Mouse (Mus musculus): ENCODE measurements around the gene Ccdc39. TPM values are rescaled to one million over a fixed set of nuclear protein-coding genes. Genes with fewer than 3 reads are reported as not detected.

Gene Ccdc39
- polyA plus RNA-seq, 1 experiment from 2014 or later: 0.12 TPM

DNA sequence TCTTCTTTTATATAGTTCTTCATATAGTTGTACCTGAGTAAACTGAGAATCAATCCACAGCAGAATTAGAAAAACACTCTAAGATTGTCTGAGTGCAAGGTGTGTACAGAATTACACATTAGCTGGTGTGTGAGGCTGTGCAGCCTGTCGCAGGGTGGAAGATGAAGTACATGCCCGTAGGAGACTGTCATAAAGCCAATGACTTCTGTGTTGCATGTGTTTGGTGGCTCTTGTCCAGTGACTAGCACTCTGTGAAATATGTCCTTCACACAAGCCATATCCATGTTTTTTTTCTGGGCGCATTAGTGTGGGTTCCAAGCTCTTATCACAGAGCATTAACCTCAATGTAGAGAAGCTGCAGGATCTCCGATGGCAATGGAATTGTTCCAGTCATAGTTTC, 6.7 kb upstream of the Ccdc39 start:
- DNase-seq: no peak
- H3K27me3 ChIP-seq (ENCODE audit: insufficient read depth, low read length): no peaks in the 10 kb centered on the region
- ATAC-seq: no peak
- no peak overlapping the region for H3K4me3 ChIP-seq (ENCODE audit: low read depth, low read length)
- no peaks in the 10 kb centered on the region for H3K36me3 ChIP-seq (replicated peaks; ENCODE audit: insufficient read depth, low read length)
- H3K4me2 ChIP-seq (ENCODE audit: low read depth, low read length): no peak overlapping the region
- no peak overlapping the region for H3K27ac ChIP-seq (ENCODE audit: low read depth)
- no peak overlapping the region for H3K9ac ChIP-seq (replicated peaks)
- H3K9me3 ChIP-seq (ENCODE audit: low read length): no peaks in the 10 kb centered on the region
- TF ChIP-seq EP300 (IDR thresholded peaks at IDR 0.05; ENCODE audit: low read depth) (no peak), CTCF (IDR thresholded peaks at IDR 0.05; ENCODE audit: low read depth) (no peak)
- no peaks in the 10 kb centered on the region for H3K4me1 ChIP-seq (ENCODE audit: insufficient read depth)
- 81% methylated on average over 4 of the region's 4 CpGs for WGBS (ENCODE audit: insufficient replicate concordance)

GRCm38 (mm10) chr3:33846639-33847038, 2.5 kb upstream of the Ccdc39 start:
- Histone ChIP-seq H3K4me1 (ENCODE audit: insufficient read depth) (peaks cover 5% of the 10 kb centered on the region), H3K27me3 (ENCODE audit: insufficient read depth, low read length) (no peaks in the 10 kb centered on the region), H3K27ac (ENCODE audit: low read depth) (no peak overlapping the region), H3K36me3 (replicated peaks; ENCODE audit: insufficient read depth, low read length) (no peaks in the 10 kb centered on the region), H3K9me3 (ENCODE audit: low read length) (no peaks in the 10 kb centered on the region), H3K4me2 (ENCODE audit: low read depth, low read length) (no peak overlapping the region), H3K9ac (replicated peaks) (no peak overlapping the region), H3K4me3 (ENCODE audit: low read depth, low read length) (no peak overlapping the region)
- 60% methylated on average over 6 of the region's 6 CpGs for WGBS (ENCODE audit: insufficient replicate concordance)
- ATAC-seq (no peak), DNase-seq (no peak)
- TF ChIP-seq EP300 (IDR thresholded peaks at IDR 0.05; ENCODE audit: low read depth) (no peak), CTCF (IDR thresholded peaks at IDR 0.05; ENCODE audit: low read depth) (no peak)

- Histone ChIP-seq H3K27ac (ENCODE audit: low read depth) (no peak overlapping the region), H3K4me2 (ENCODE audit: low read depth, low read length) (peak overlapping the region; percentile 20), H3K9me3 (ENCODE audit: low read length) (no peaks in the 10 kb centered on the region), H3K4me3 (ENCODE audit: low read depth, low read length) (no peak overlapping the region), H3K9ac (replicated peaks) (no peak overlapping the region), H3K36me3 (replicated peaks; ENCODE audit: insufficient read depth, low read length) (no peaks in the 10 kb centered on the region), H3K4me1 (ENCODE audit: insufficient read depth) (peaks cover 3% of the 10 kb centered on the region; the same call in 1 of the 2 replicates), H3K27me3 (ENCODE audit: insufficient read depth, low read length) (no peaks in the 10 kb centered on the region)
- no peak for DNase-seq
- ATAC-seq: no peak
- TF ChIP-seq CTCF (IDR thresholded peaks at IDR 0.05; ENCODE audit: low read depth) (no peak), EP300 (IDR thresholded peaks at IDR 0.05; ENCODE audit: low read depth) (no peak)
- 52% methylated on average over 10 of the region's 10 CpGs for WGBS (ENCODE audit: insufficient replicate concordance)
Measured at GRCm38 (mm10) chr3:33838877-33839276, 5.2 kb downstream of the Ccdc39 start.

- WGBS (ENCODE audit: insufficient replicate concordance): 77% methylated on average over 13 of the region's 13 CpGs
- DNase-seq: no peak
- no peak for ATAC-seq
- H3K9me3 ChIP-seq (ENCODE audit: low read length): no peaks in the 10 kb centered on the region
- H3K4me1 ChIP-seq (ENCODE audit: insufficient read depth): no peaks in the 10 kb centered on the region
- no peak overlapping the region for H3K27ac ChIP-seq (ENCODE audit: low read depth)
- no peaks in the 10 kb centered on the region for H3K36me3 ChIP-seq (replicated peaks; ENCODE audit: insufficient read depth, low read length)
- no peak overlapping the region for H3K4me3 ChIP-seq (ENCODE audit: low read depth, low read length)
- no peak for TF ChIP-seq EP300 (IDR thresholded peaks at IDR 0.05; ENCODE audit: low read depth)
- no peak overlapping the region for H3K4me2 ChIP-seq (ENCODE audit: low read depth, low read length)
- no peaks in the 10 kb centered on the region for H3K27me3 ChIP-seq (ENCODE audit: insufficient read depth, low read length)
- no peak overlapping the region for H3K9ac ChIP-seq (replicated peaks)
Measured at GRCm38 (mm10) chr3:33836576-33836975, 7.5 kb downstream of the Ccdc39 start.

GRCm38 (mm10) chr3:33832351-33832750, 11.8 kb downstream of the Ccdc39 start:
- WGBS (ENCODE audit: insufficient replicate concordance): 80% methylated on average over 10 of the region's 10 CpGs
- no peak for ATAC-seq
- Histone ChIP-seq H3K27me3 (ENCODE audit: insufficient read depth, low read length) (no peaks in the 10 kb centered on the region), H3K4me3 (ENCODE audit: low read depth, low read length) (no peak overlapping the region), H3K27ac (ENCODE audit: low read depth) (no peak overlapping the region), H3K36me3 (replicated peaks; ENCODE audit: insufficient read depth, low read length) (no peaks in the 10 kb centered on the region), H3K4me1 (ENCODE audit: insufficient read depth) (no peaks in the 10 kb centered on the region), H3K9ac (replicated peaks) (no peak overlapping the region), H3K9me3 (ENCODE audit: low read length) (no peaks in the 10 kb centered on the region), H3K4me2 (ENCODE audit: low read depth, low read length) (no peak overlapping the region)
- DNase-seq: no peak
- TF ChIP-seq EP300 (IDR thresholded peaks at IDR 0.05; ENCODE audit: low read depth) (no peak), CTCF (IDR thresholded peaks at IDR 0.05; ENCODE audit: low read depth) (no peak)

- WGBS (ENCODE audit: insufficient replicate concordance): 39% methylated on average over 9 of the region's 9 CpGs
- peak; percentile 25 for DNase-seq
- no peak for ATAC-seq
Measured at GRCm38 (mm10) chr3:33824135-33824946, 19.8 kb downstream of the Ccdc39 start.

More at GRCm38 (mm10) chr3:33824135-33824946, 19.8 kb downstream of the Ccdc39 start:
- H3K4me2 ChIP-seq (ENCODE audit: low read depth, low read length): no peak overlapping the region
- no peaks in the 10 kb centered on the region for H3K4me1 ChIP-seq (ENCODE audit: insufficient read depth)
- H3K9me3 ChIP-seq (ENCODE audit: low read length): no peaks in the 10 kb centered on the region
- TF ChIP-seq CTCF (IDR thresholded peaks at IDR 0.05; ENCODE audit: low read depth) (peak; percentile 85), EP300 (IDR thresholded peaks at IDR 0.05; ENCODE audit: low read depth) (no peak)
- no peak overlapping the region for H3K27ac ChIP-seq (ENCODE audit: low read depth)
- H3K36me3 ChIP-seq (replicated peaks; ENCODE audit: insufficient read depth, low read length): no peaks in the 10 kb centered on the region
- no peak overlapping the region for H3K9ac ChIP-seq (replicated peaks)
- no peak overlapping the region for H3K4me3 ChIP-seq (ENCODE audit: low read depth, low read length)
- no peaks in the 10 kb centered on the region for H3K27me3 ChIP-seq (ENCODE audit: insufficient read depth, low read length)

Measured in liver, postnatal 0 days (tissue).